Mouse (Mus musculus) hindbrain, embryonic 11.5 days (tissue): Measurements from ENCODE around the gene Lyl1. TPM values are rescaled to one million over a fixed set of nuclear protein-coding genes. Genes with fewer than 3 reads are reported as not detected.

ENCODE experiments used
- ATAC-seq: fragments of 200-750 bp; cut with Nextera tagmentation; 2 replicates; pipeline ENCODE4 v1.8.0; 2017; ENCODE audit warnings: mild to moderate bottlenecking, moderate TSS enrichment, moderate library complexity; ENCODE audit not compliant: low FRiP score
- DNase-seq: peaks from one replicate; pipeline ENCODE4 v3.0.0-alpha.2; 2015; ENCODE audit warnings: low spot score
- H3K27ac ChIP-seq: fragments of 300-500 bp; sonication (generic); 2 replicates; pipeline ENCODE4 v1.5.1; 2014; ENCODE audit warnings: mild to moderate bottlenecking, low read depth, low read length
- H3K27me3 ChIP-seq: fragments of 300-500 bp; sonication (generic); 2 replicates; pipeline ENCODE4 v1.6.1; 2014; ENCODE audit warnings: mild to moderate bottlenecking, low read length, moderate library complexity, mixed read lengths; ENCODE audit not compliant: control insufficient read depth, insufficient read depth
- H3K36me3 ChIP-seq: fragments of 300-500 bp; sonication (generic); 2 replicates; pipeline ENCODE4 v1.6.1; 2014; ENCODE audit warnings: mild to moderate bottlenecking, low read length, moderate library complexity, mixed read lengths; ENCODE audit not compliant: control insufficient read depth, insufficient read depth
- H3K4me1 ChIP-seq: fragments of 300-500 bp; sonication (generic); replicated peaks from 2 replicates; pipeline ENCODE4 v1.6.1; 2014; ENCODE audit warnings: low read length, mixed read lengths; ENCODE audit not compliant: control insufficient read depth, insufficient read depth
- H3K4me2 ChIP-seq: fragments of 300-500 bp; sonication (generic); replicated peaks from 2 replicates; pipeline ENCODE4 v1.6.1; 2014; ENCODE audit warnings: mild to moderate bottlenecking, low read depth, low read length
- H3K4me3 ChIP-seq: fragments of 300-500 bp; sonication (generic); 2 replicates; pipeline ENCODE4 v1.5.1; 2014; ENCODE audit warnings: low read depth, low read length
- H3K9ac ChIP-seq: fragments of 300-500 bp; sonication (generic); 2 replicates; pipeline ENCODE4 v1.6.1; 2014; ENCODE audit warnings: low read depth, low read length
- H3K9me3 ChIP-seq: fragments of 300-500 bp; sonication (generic); 2 replicates; pipeline ENCODE4 v1.6.1; 2016; ENCODE audit warnings: low read length; ENCODE audit not compliant: control insufficient read depth
- WGBS: fragments of 180-500 bp; shearing (Covaris S2); extraction: QIAGEN DNeasy Blood & Tissue Kit; methylation state at CpG from one replicate; pipeline ENCODE4 v1.1.7; 2014; 5-methylcytosine and 5-hydroxymethylcytosine counted together
- polyA plus RNA-seq: library from polyadenylated mRNA; unstranded; fragments of >200 nt; fragmentation: Nextera tagmentation; extraction: Ambion mirVana; gene quantifications from 2 replicates; pipeline ENCODE4 v1.2.1, GENCODE M21; 2014

Lyl1 gene
- polyA plus RNA-seq, 1 experiment from 2014 or later: 5.4 TPM

GRCm38 (mm10) chr8:84709931-84710330, 8.7 kb downstream of the Lyl1 start:
- 92% methylated on average over 1 of the region's 1 CpGs for WGBS

GRCm38 (mm10) chr8:84711312-84711711, 10.1 kb downstream of the Lyl1 start:
- 59% methylated on average over 3 of the region's 3 CpGs for WGBS
- Histone ChIP-seq H3K9me3 (no peaks in the 10 kb centered on the region), H3K4me2 (no peak overlapping the region), H3K36me3 (no peaks in the 10 kb centered on the region), H3K4me3 (no peak overlapping the region), H3K27me3 (peaks cover 69% of the 10 kb centered on the region), H3K27ac (peak overlapping the region; percentile 89), H3K4me1 (peaks cover 46% of the 10 kb centered on the region), H3K9ac (peak overlapping the region; percentile 4; the same call in 1 of the 2 replicates)
- ATAC-seq: no peak
- DNase-seq: no peak

More at GRCm38 (mm10) chr8:84709931-84710330, 8.7 kb downstream of the Lyl1 start:
- Histone ChIP-seq H3K4me2 (no peak overlapping the region), H3K4me1 (peaks cover 47% of the 10 kb centered on the region), H3K27me3 (peaks cover 71% of the 10 kb centered on the region), H3K27ac (no peak overlapping the region), H3K4me3 (no peak overlapping the region), H3K9me3 (no peaks in the 10 kb centered on the region), H3K36me3 (no peaks in the 10 kb centered on the region), H3K9ac (no peak overlapping the region)
- DNase-seq: no peak
- ATAC-seq: no peak

- Histone ChIP-seq H3K4me2 (no peak overlapping the region), H3K9ac (peak overlapping the region; percentile 40), H3K36me3 (no peaks in the 10 kb centered on the region), H3K9me3 (no peaks in the 10 kb centered on the region), H3K4me1 (peaks cover 39% of the 10 kb centered on the region), H3K27ac (peak overlapping the region; percentile 89), H3K27me3 (peaks cover 69% of the 10 kb centered on the region), H3K4me3 (no peak overlapping the region)
- peak; percentile 86 for ATAC-seq
- DNase-seq: peak; percentile 88
- WGBS: 20% methylated on average over 10 of the region's 11 CpGs
Measured at GRCm38 (mm10) chr8:84711933-84712758, 10.9 kb downstream of the Lyl1 start.

GRCm38 (mm10) chr8:84712759-84713120, 11.5 kb downstream of the Lyl1 start:
- Histone ChIP-seq H3K27me3 (peaks cover 69% of the 10 kb centered on the region), H3K27ac (peak overlapping the region; percentile 71), H3K9ac (no peak overlapping the region), H3K4me2 (no peak overlapping the region), H3K9me3 (no peaks in the 10 kb centered on the region), H3K36me3 (no peaks in the 10 kb centered on the region), H3K4me3 (no peak overlapping the region), H3K4me1 (peaks cover 33% of the 10 kb centered on the region)
- 31% methylated on average over 3 of the region's 3 CpGs for WGBS
- DNase-seq: no peak
- ATAC-seq: peak; percentile 34

- 0 out of 2 replicates have a peak overlapping the region, but pooled peaks have one; percentile 27 for H3K9ac ChIP-seq
- H3K27ac ChIP-seq: peak overlapping the region; percentile 71
- no peaks in the 10 kb centered on the region for H3K9me3 ChIP-seq
- no peak for ATAC-seq
- peaks cover 64% of the 10 kb centered on the region for H3K27me3 ChIP-seq
- DNase-seq: no peak
- H3K4me2 ChIP-seq: peak overlapping the region; percentile 5; the same call in 1 of the 2 replicates
- 52% methylated on average over 4 of the region's 4 CpGs for WGBS
- H3K4me1 ChIP-seq: peaks cover 28% of the 10 kb centered on the region
- no peak overlapping the region for H3K4me3 ChIP-seq
- no peaks in the 10 kb centered on the region for H3K36me3 ChIP-seq
Measured at GRCm38 (mm10) chr8:84713381-84713780, 12.1 kb downstream of the Lyl1 start.

GRCm38 (mm10) chr8:84714161-84714560, 12.9 kb downstream of the Lyl1 start:
- Histone ChIP-seq H3K4me3 (no peak overlapping the region), H3K9me3 (no peaks in the 10 kb centered on the region), H3K9ac (0 out of 2 replicates have a peak overlapping the region, but pooled peaks have one; percentile 27), H3K36me3 (no peaks in the 10 kb centered on the region), H3K27ac (peak overlapping the region; percentile 71; the same call in 1 of the 2 replicates), H3K4me2 (no peak overlapping the region), H3K4me1 (peaks cover 22% of the 10 kb centered on the region), H3K27me3 (peaks cover 65% of the 10 kb centered on the region)
- no peak for DNase-seq
- no peak for ATAC-seq
- 72% methylated on average over 4 of the region's 4 CpGs for WGBS

GRCm38 (mm10) chr8:84715893-84716468, 14.7 kb downstream of the Lyl1 start:
- peak overlapping the region; percentile 33; the same call in 1 of the 2 replicates for H3K4me2 ChIP-seq
- H3K4me3 ChIP-seq: peak overlapping the region; percentile 13; the same call in 1 of the 2 replicates
- H3K9me3 ChIP-seq: no peaks in the 10 kb centered on the region
- no peak for ATAC-seq
- H3K36me3 ChIP-seq: no peaks in the 10 kb centered on the region
- H3K27me3 ChIP-seq: peaks cover 65% of the 10 kb centered on the region
- H3K4me1 ChIP-seq: peaks cover 22% of the 10 kb centered on the region
- DNase-seq: peak; percentile 49
- 4% methylated on average over 27 of the region's 27 CpGs for WGBS
- H3K27ac ChIP-seq: no peak overlapping the region
- peak overlapping the region; percentile 31; the same call in 1 of the 2 replicates for H3K9ac ChIP-seq

GRCm38 (mm10) chr8:84716790-84717189, 15.5 kb downstream of the Lyl1 start:
- ATAC-seq (no peak), DNase-seq (peak; percentile 10)
- H3K4me1 ChIP-seq: peaks cover 15% of the 10 kb centered on the region
- H3K4me2 ChIP-seq: no peak overlapping the region
- no peak overlapping the region for H3K9ac ChIP-seq
- H3K27me3 ChIP-seq: peaks cover 63% of the 10 kb centered on the region
- no peaks in the 10 kb centered on the region for H3K9me3 ChIP-seq
- 82% methylated on average over 11 of the region's 11 CpGs for whole genome bisulfite sequencing
- no peaks in the 10 kb centered on the region for H3K36me3 ChIP-seq
- no peak overlapping the region; the same call in 1 of the 2 replicates for H3K27ac ChIP-seq
- H3K4me3 ChIP-seq: no peak overlapping the region
